Mouse (Mus musculus) stomach, embryonic 16.5 days (tissue): ENCODE measurements around the gene Mpp2. TPM values are rescaled to one million over a fixed set of nuclear protein-coding genes. Genes with fewer than 3 reads are reported as not detected.

Experiments
- ATAC-seq: fragments of 200-750 bp; cut with Nextera tagmentation; 2 replicates; pipeline ENCODE4 v1.8.0; 2017; ENCODE audit warnings: moderate number of reproducible peaks, moderate TSS enrichment; ENCODE audit not compliant: insufficient read depth, low FRiP score
- H3K27ac ChIP-seq: fragments of 300-500 bp; sonication (generic); 2 replicates; pipeline ENCODE4 v1.5.1; 2014; ENCODE audit warnings: low read length
- H3K27me3 ChIP-seq: fragments of 300-500 bp; sonication (generic); 2 replicates; pipeline ENCODE4 v1.6.1; 2014; ENCODE audit warnings: low read length, control low read depth, mixed read lengths; ENCODE audit not compliant: control insufficient read depth, insufficient read depth
- H3K36me3 ChIP-seq: fragments of 300-500 bp; sonication (generic); 2 replicates; pipeline ENCODE4 v1.6.1; 2014; ENCODE audit warnings: low read length; ENCODE audit not compliant: control insufficient read depth, insufficient read depth
- H3K4me1 ChIP-seq: fragments of 300-500 bp; sonication (generic); 2 replicates; pipeline ENCODE4 v1.6.1; 2014; ENCODE audit warnings: low read length, control low read depth, mixed read lengths; ENCODE audit not compliant: control insufficient read depth, insufficient read depth
- H3K4me2 ChIP-seq: fragments of 300-500 bp; sonication (generic); 2 replicates; pipeline ENCODE4 v1.6.1; 2014; ENCODE audit warnings: low read depth, low read length, mixed read lengths
- H3K4me3 ChIP-seq: fragments of 300-500 bp; sonication (generic); replicated peaks from 2 replicates; pipeline ENCODE4 v1.5.1; 2014; ENCODE audit warnings: mild to moderate bottlenecking, low read length
- H3K9ac ChIP-seq: fragments of 300-500 bp; sonication (generic); 2 replicates; pipeline ENCODE4 v1.6.1; 2014; ENCODE audit warnings: low read length
- H3K9me3 ChIP-seq: fragments of 300-500 bp; sonication (generic); replicated peaks from 2 replicates; pipeline ENCODE4 v1.6.1; 2016; ENCODE audit warnings: low read length, control low read depth; ENCODE audit not compliant: control insufficient read depth
- WGBS: fragments of 180-500 bp; shearing (Covaris S2); extraction: QIAGEN DNeasy Blood & Tissue Kit; methylation state at CpG from one replicate; pipeline ENCODE4 v1.1.7; 2014; 5-methylcytosine and 5-hydroxymethylcytosine counted together
- polyA plus RNA-seq: library from polyadenylated mRNA; unstranded; fragments of >200 nt; fragmentation: Nextera tagmentation; extraction: Ambion mirVana; gene quantifications from 2 replicates; pipeline ENCODE4 v1.2.1, GENCODE M21; 2015

Mpp2 gene
- polyA plus RNA-seq, 1 experiment from 2014 or later = 8.3 TPM

- H3K27ac ChIP-seq = peak overlapping the region; percentile 49; the same call in 1 of the 2 replicates
These were observed 61.5 kb downstream of the Mpp2 start for GRCm38 (mm10) chr11:102026694-102027360.

GRCm38 (mm10) chr11:102025991-102026660, 62.2 kb downstream of the Mpp2 start:
- H3K4me3 ChIP-seq = peak overlapping the region; percentile 64
- peak overlapping the region; percentile 74 for H3K4me2 ChIP-seq
- no peaks in the 10 kb centered on the region for H3K27me3 ChIP-seq
- no peak for ATAC-seq
- H3K4me1 ChIP-seq = 0 out of 2 replicates have a peak, but pooled peaks cover 4% of the 10 kb centered on the region
- no peak overlapping the region for H3K27ac ChIP-seq
- no peaks in the 10 kb centered on the region for H3K36me3 ChIP-seq
- WGBS = 3% methylated on average over 22 of the region's 23 CpGs
- H3K9ac ChIP-seq = peak overlapping the region; percentile 65
- no peaks in the 10 kb centered on the region for H3K9me3 ChIP-seq

More at GRCm38 (mm10) chr11:102026694-102027360, 61.5 kb downstream of the Mpp2 start:
- Histone ChIP-seq H3K4me3 (peak overlapping the region; percentile 64), H3K4me1 (0 out of 2 replicates have a peak, but pooled peaks cover 4% of the 10 kb centered on the region), H3K9me3 (no peaks in the 10 kb centered on the region), H3K4me2 (peak overlapping the region; percentile 74), H3K9ac (peak overlapping the region; percentile 65), H3K36me3 (no peaks in the 10 kb centered on the region), H3K27me3 (no peaks in the 10 kb centered on the region)
- whole genome bisulfite sequencing = 2% methylated on average over 60 of the region's 73 CpGs
- peak; percentile 92 for ATAC-seq

GRCm38 (mm10) chr11:102025354-102025753, 63.0 kb downstream of the Mpp2 start:
- Histone ChIP-seq H3K27ac (no peak overlapping the region), H3K36me3 (no peaks in the 10 kb centered on the region), H3K9me3 (no peaks in the 10 kb centered on the region), H3K4me1 (0 out of 2 replicates have a peak, but pooled peaks cover 4% of the 10 kb centered on the region), H3K4me2 (0 out of 2 replicates have a peak overlapping the region, but pooled peaks have one; percentile 74), H3K4me3 (no peak overlapping the region), H3K9ac (no peak overlapping the region), H3K27me3 (no peaks in the 10 kb centered on the region)
- ATAC-seq = no peak
- WGBS = 68% methylated on average over 7 of the region's 7 CpGs

- Histone ChIP-seq H3K4me1 (0 out of 2 replicates have a peak, but pooled peaks cover 4% of the 10 kb centered on the region), H3K9ac (no peak overlapping the region), H3K27ac (no peak overlapping the region), H3K36me3 (no peaks in the 10 kb centered on the region), H3K4me3 (no peak overlapping the region), H3K4me2 (no peak overlapping the region), H3K9me3 (no peaks in the 10 kb centered on the region), H3K27me3 (no peaks in the 10 kb centered on the region)
- no peak for ATAC-seq
- WGBS = 86% methylated on average over 4 of the region's 4 CpGs
These were observed 63.4 kb downstream of the Mpp2 start for GRCm38 (mm10) chr11:102024875-102025274.

- H3K27me3 ChIP-seq = no peaks in the 10 kb centered on the region
- no peak overlapping the region for H3K27ac ChIP-seq
- H3K9me3 ChIP-seq = no peaks in the 10 kb centered on the region
- no peak overlapping the region for H3K4me3 ChIP-seq
- 89% methylated on average over 6 of the region's 6 CpGs for WGBS
- H3K4me1 ChIP-seq = 0 out of 2 replicates have a peak, but pooled peaks cover 4% of the 10 kb centered on the region
- no peak for ATAC-seq
- H3K9ac ChIP-seq = no peak overlapping the region
- no peaks in the 10 kb centered on the region for H3K36me3 ChIP-seq
- no peak overlapping the region for H3K4me2 ChIP-seq
These were observed 64.1 kb downstream of the Mpp2 start for GRCm38 (mm10) chr11:102024084-102024758.

GRCm38 (mm10) chr11:102023406-102023805, 64.9 kb downstream of the Mpp2 start:
- no peak overlapping the region for H3K27ac ChIP-seq
- no peak overlapping the region for H3K4me3 ChIP-seq
- no peak overlapping the region for H3K9ac ChIP-seq
- H3K9me3 ChIP-seq = no peaks in the 10 kb centered on the region
- H3K4me1 ChIP-seq = 0 out of 2 replicates have a peak, but pooled peaks cover 4% of the 10 kb centered on the region
- 85% methylated on average over 13 of the region's 13 CpGs for WGBS
- no peaks in the 10 kb centered on the region for H3K27me3 ChIP-seq
- ATAC-seq = no peak
- no peak overlapping the region for H3K4me2 ChIP-seq
- H3K36me3 ChIP-seq = no peaks in the 10 kb centered on the region

- H3K27me3 ChIP-seq = no peaks in the 10 kb centered on the region
These were observed 67.1 kb downstream of the Mpp2 start for GRCm38 (mm10) chr11:102021196-102021595.

GRCm38 (mm10) chr11:102019736-102020135, 68.6 kb downstream of the Mpp2 start:
- H3K9ac ChIP-seq = no peak overlapping the region
- no peaks in the 10 kb centered on the region for H3K36me3 ChIP-seq
- H3K4me1 ChIP-seq = no peaks in the 10 kb centered on the region
- no peaks in the 10 kb centered on the region for H3K9me3 ChIP-seq
- no peak overlapping the region for H3K4me2 ChIP-seq
- no peaks in the 10 kb centered on the region for H3K27me3 ChIP-seq
- H3K4me3 ChIP-seq = no peak overlapping the region
- ATAC-seq = no peak
- no peak overlapping the region for H3K27ac ChIP-seq
- WGBS = 73% methylated on average over 9 of the region's 9 CpGs

More at GRCm38 (mm10) chr11:102021196-102021595, 67.1 kb downstream of the Mpp2 start:
- H3K36me3 ChIP-seq = no peaks in the 10 kb centered on the region
- no peak overlapping the region for H3K9ac ChIP-seq
- 0 out of 2 replicates have a peak, but pooled peaks cover 3% of the 10 kb centered on the region for H3K4me1 ChIP-seq
- no peak overlapping the region for H3K27ac ChIP-seq
- H3K9me3 ChIP-seq = no peaks in the 10 kb centered on the region
- ATAC-seq = no peak
- 87% methylated on average over 5 of the region's 5 CpGs for WGBS
- no peak overlapping the region for H3K4me3 ChIP-seq
- H3K4me2 ChIP-seq = no peak overlapping the region

GRCm38 (mm10) chr11:102016136-102016535, 72.2 kb downstream of the Mpp2 start:
- Histone ChIP-seq H3K27me3 (no peaks in the 10 kb centered on the region), H3K9ac (no peak overlapping the region), H3K4me1 (no peaks in the 10 kb centered on the region), H3K9me3 (no peaks in the 10 kb centered on the region), H3K4me3 (no peak overlapping the region), H3K4me2 (no peak overlapping the region), H3K36me3 (no peaks in the 10 kb centered on the region), H3K27ac (no peak overlapping the region)
- 84% methylated on average over 1 of the region's 1 CpGs for WGBS
- ATAC-seq = no peak
